Mouse (Mus musculus): ENCODE results near the gene Dnajc27. TPM values are rescaled to one million over a fixed set of nuclear protein-coding genes. Genes with fewer than 3 reads are reported as not detected.

Gene Dnajc27
- polyA plus RNA-seq, 1 experiment from 2014 or later = 25.8 TPM

Other genes starting within 250 kb of the Dnajc27 start
- gene Pomc, start 127.6 kb upstream of the Dnajc27 start, polyA plus RNA-seq (2015; fragmentation: Nextera tagmentation; extraction: Ambion mirVana) = 5.2 and 7.2 TPM in 2 replicates
- 48.4 and 53.6 TPM in 2 replicates for gene Efr3b, start 43.7 kb upstream of the Dnajc27 start, polyA plus RNA-seq (2015; fragmentation: Nextera tagmentation; extraction: Ambion mirVana)
- gene Adcy3, start 50.5 kb downstream of the Dnajc27 start, polyA plus RNA-seq (2015; fragmentation: Nextera tagmentation; extraction: Ambion mirVana) = 13.5 and 15.5 TPM in 2 replicates
- 5.2 and 5.5 TPM in 2 replicates for gene Ptrhd1, start 151.4 kb downstream of the Dnajc27 start, polyA plus RNA-seq (2015; fragmentation: Nextera tagmentation; extraction: Ambion mirVana)
- gene Cenpo, start 151.7 kb downstream of the Dnajc27 start, polyA plus RNA-seq (2015; fragmentation: Nextera tagmentation; extraction: Ambion mirVana) = 7.4 and 8.5 TPM in 2 replicates